Mouse (Mus musculus) urinary bladder, postnatal 25 days (tissue): ENCODE results near the gene Mrpl58.

Source experiments
- DNase-seq: peaks from one replicate; pipeline ENCODE4 v3.0.0; 2022; ENCODE audit warnings: low spot score

The Mrpl58 gene

GRCm38 (mm10) chr11:115460976-115461375 lies 57.4 kb downstream of the Mrpl58 start:
- no peak for DNase-seq

- DNase-seq: no peak
These were observed 58.3 kb downstream of the Mrpl58 start for GRCm38 (mm10) chr11:115461846-115462242.
